Mouse (Mus musculus) G1E-ER4 (cell line): ENCODE results near the gene Cnot1. TPM values are rescaled to one million over a fixed set of nuclear protein-coding genes. Genes with fewer than 3 reads are reported as not detected.

Experiments
- GATA1 ChIP-seq: IDR thresholded peaks from one replicate; pipeline ENCODE4 v1.8.0; 2012; ENCODE audit warnings: low read length, inconsistent platforms
- polyA plus RNA-seq: library from polyadenylated mRNA; stranded (reverse); fragments of >175 nt; gene quantifications from 2 replicates; pipeline ENCODE4 v1.2.3, GENCODE M21; 2012

Gene Cnot1
- polyA plus RNA-seq, 1 experiment, result 137 TPM

DNA sequence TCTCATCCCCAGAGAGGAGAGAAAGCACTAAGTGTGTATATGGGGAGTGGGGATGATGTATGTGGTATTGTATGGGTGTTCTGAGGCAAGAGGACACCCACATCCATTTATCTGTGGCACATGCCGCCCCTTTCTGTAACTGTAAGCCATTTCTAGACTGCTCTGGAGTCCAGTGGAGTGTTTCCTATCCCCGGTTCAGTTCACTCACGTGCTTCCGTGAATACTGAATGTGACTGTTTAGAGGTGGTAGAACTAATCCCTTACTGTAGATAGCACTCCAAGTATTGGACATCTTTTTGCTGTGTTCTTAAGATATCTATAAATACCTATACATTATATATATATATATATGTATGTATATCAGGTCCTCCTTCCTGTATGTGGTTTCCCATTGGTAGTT lies 92.9 kb downstream of the Cnot1 start:
- TF ChIP-seq GATA1, result no peak

DNA sequence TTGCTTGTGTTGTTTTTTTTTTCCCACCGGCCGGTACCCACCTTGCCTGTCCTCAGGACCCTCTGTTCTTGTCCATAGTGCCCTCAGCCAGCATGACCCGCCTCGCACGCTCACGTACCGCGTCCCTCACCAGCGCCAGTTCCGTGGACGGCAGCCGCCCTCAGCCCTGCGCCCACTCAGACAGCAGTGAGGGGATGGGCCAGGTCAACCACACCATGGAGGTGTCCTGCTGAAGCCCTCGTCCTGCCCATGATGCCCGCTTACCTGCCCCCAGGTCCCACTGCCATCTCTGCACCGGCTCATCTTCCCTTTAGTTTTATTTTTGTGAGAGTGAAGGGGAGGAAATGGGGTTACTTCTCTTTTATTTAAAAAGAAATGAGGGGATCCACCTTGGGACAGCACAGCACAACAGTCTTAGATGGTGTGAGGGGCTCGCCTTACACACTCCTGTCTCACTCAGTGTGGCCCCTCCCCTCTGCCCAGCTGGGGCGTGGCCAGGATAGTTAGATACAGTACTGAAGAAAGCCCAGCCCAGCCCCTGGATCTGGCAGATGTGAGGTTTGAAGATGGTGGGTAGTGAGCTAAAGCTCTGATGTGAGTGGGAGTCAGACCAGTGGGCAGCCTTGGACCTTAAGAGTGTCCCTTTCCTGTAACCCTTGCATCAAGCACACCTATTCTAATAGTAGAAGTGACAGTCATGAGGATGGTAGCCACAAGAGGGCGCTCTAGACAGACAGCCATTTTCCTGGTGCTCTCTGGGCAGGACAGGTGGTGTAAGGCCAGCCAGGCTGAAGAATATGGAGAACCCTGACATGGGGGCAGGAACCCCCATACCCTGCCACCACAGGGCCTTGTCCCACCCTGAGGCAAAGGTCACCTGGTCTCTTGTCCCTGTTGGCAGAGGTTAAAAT lies 93.9 kb downstream of the Cnot1 start:
- no peak for TF ChIP-seq GATA1

DNA sequence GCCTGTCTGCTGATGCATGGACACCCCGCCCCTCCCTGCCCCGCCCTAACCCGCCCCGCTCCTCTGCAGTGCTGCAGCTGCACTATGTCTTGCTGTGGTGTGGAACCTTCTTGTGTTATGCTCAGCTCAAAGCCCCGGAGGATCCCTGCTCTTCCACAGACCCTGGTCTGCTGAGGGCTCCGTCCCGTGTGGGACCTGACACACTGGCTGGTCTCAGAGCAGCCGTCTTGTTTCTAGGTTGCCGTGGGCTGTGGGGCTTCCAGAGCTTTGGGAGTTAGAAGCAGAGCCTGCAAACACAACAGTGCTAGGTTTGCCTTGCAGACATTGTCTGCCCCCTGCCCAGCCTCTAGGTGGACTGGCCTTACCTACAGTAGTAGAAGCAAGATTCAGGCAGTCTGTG lies 94.9 kb downstream of the Cnot1 start:
- no peak for TF ChIP-seq GATA1

DNA sequence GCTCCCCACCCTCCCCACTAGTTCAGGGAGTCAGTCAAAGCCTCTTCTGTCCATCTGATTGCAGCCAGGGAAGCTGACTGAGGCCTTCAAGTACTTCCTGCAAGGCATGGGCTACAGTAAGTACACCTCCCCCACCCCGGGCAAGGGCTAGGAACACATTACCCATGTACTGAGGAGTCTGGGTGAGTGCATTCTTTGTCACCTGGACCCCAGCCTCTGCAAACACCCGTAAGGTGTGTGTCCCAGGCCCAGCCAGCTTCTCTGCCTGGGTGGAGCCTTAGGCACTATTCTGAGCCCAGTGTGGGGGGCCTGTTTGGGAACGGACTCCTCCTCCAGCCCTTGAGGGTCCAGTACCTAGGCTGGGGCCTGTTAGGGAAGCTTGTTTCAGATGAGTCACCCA lies 96.2 kb downstream of the Cnot1 start:
- no peak for TF ChIP-seq GATA1

- TF ChIP-seq GATA1, result no peak
Observed at GRCm38 (mm10) chr8:95709579-95709978, 97.7 kb downstream of the Cnot1 start.

GRCm38 (mm10) chr8:95704538-95704937 lies 102.7 kb downstream of the Cnot1 start:
- TF ChIP-seq GATA1, result no peak

GRCm38 (mm10) chr8:95703461-95704260 lies 103.6 kb downstream of the Cnot1 start:
- no peak for TF ChIP-seq GATA1

DNA sequence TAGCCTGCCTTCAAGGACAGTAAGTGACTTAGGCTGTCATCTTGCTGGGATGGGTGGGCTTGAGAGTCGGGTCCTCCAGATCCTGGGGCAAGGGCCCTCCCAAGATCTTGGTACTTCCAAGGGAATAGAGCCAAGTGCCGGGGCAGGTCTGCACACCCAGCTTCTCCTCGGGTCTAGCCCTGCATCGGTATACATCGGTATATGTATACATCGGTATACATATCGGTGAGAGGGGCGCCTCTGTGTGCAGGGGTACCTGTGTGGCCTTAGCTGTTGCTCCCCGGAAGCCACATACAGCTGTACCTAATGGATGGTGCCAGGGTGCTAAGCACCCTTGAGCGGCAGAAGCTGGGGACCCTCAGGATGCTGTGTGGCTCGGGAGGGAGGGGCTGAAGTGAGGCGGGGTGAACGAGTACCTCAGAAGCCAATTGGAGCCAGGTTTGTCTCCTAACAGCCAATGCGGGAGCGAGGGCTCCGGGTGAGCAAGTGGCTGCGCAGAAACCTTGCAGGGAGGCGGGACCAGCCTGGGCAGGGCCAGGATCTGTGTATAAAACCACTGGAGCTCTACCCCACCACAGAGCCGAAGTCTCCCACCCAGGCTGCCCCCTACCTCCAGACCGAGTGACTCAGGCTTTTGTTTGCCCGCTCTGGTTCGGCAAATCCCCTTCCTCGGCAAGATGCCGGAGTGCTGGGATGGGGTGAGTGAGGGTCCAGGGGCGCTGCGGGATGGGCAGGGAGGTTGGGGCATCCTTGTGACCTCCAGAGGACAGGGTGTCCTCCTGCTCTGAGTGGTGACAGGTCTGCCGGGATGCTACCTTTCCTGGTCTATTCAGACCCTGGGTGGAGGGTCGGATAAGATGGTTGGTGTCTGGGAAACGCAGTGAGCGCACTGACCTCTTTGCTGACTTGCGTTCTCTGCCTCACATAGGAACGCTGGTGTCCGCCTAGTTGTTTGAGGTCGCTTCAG lies 104.5 kb downstream of the Cnot1 start:
- no peak for TF ChIP-seq GATA1

GRCm38 (mm10) chr8:95701809-95702208 lies 105.5 kb downstream of the Cnot1 start:
- no peak for TF ChIP-seq GATA1

GRCm38 (mm10) chr8:95700282-95700681 lies 107.0 kb downstream of the Cnot1 start:
- no peak for TF ChIP-seq GATA1

DNA sequence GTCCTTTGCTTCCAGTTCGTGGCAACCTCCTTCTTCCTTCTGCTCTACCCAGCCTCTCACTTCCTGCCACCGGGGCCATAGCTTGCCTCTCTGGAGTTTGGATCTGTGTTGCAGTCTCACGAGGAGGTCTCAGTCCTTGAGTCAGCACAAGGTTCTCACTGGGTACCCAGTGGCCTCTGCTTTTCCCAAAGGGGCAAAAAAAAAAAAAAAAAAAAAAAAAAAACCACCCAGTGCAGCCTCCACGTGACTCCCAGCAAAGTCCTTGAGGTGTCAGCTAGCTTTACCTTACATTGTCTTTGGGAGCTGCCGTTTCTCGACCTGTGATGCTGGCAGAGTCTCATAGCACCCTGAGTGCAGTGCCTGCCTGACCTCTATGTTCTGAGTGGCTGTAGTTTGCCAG lies 109.1 kb downstream of the Cnot1 start:
- no peak for TF ChIP-seq GATA1

DNA sequence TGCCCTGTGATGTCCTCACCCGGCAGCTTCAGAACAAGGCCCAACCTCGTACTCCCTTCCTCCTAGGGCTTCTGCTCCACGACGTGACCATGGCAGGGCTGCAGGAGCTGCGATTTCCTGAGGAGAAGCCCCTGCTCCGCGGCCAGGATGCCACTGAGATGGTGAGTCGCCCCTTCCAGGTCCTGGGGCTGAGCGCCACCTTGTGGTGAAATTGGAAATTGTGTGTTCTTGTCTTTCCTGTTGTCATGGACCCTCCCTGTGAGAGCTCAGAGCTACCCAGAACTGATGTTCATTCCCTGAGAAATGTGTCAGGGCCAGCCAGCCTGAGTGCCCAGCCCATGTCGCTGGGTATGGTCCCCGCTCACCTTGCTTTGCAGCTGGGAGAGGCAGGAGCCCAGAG lies 110.1 kb downstream of the Cnot1 start:
- no peak for TF ChIP-seq GATA1

DNA sequence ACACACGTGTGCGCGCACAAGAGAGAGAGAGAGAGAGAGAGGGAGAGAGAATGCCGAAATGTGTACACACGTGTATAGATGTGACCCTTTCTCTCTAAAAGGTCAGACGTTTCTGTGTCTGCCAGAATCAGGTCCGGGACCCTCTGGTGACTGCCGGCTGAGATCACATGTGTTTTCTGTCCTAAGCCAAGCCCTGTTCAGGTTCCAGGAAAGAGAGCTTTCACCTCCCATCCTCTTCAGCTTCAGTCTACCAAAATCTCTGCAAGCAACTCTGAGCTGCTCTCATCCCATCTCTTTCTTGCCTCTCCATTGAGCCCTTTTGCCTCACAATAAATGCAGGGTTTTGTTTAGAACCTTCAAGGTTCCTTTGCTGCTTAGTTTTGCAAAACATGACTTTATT lies 110.6 kb downstream of the Cnot1 start:
- no peak for TF ChIP-seq GATA1

GRCm38 (mm10) chr8:95694631-95695030 lies 112.6 kb downstream of the Cnot1 start:
- TF ChIP-seq GATA1, result no peak

DNA sequence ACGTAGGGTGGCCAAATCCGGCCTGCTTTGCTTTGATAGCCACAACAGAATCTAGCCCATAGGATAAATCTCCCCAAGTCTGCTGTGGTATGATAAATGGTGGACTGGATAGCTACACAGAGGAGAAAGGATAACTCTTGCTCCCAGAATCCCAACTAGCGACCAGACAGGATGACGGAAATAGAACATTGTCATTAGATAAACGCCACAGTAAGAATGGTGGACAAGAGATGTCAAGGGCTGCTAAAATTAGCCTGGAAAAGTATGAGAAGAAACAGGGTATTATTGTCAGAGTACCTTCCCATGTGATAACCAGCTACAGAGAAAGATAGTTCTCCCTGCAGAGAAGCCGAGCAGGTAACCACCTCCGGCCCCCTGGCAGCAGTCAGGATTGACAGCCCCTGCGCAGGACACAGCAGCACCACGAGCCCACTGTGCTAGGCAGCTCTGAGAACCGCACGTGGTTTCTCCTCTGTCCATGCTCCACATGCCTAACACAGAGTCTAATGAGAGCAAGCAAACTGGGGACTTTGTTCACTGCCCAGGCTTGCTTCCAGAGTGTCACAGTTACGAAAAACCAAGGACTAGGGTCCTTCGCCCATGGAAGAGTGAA lies 116.2 kb downstream of the Cnot1 start:
- no peak for TF ChIP-seq GATA1
